Mouse (Mus musculus): ENCODE measurements around the gene Kank1.
A peak's percentile ranks its signal among the peaks of the same experiment; 100 is the strongest.

GRCm38 (mm10) chr19:25406481-25407184 is 169.9 kb downstream of the Kank1 start:
- no peak for TF ChIP-seq CTCF (IDR thresholded peaks at IDR 0.05; ENCODE audit: low read depth)
- peak; percentile 37; the same call in 1 of the 2 replicates for TF ChIP-seq EP300 (IDR thresholded peaks at IDR 0.05; ENCODE audit: low read depth)

Data from heart, postnatal 0 days (tissue).